Mouse (Mus musculus): Measurements from ENCODE around the gene Gm21987. TPM values are rescaled to one million over a fixed set of nuclear protein-coding genes. Genes with fewer than 3 reads are reported as not detected.

Gene Gm21987
- total and polyA plus RNA-seq, 3 experiments, result 0.42 TPM; not detected in 2

- TF ChIP-seq E2F4 (IDR thresholded peaks at IDR 0.05; ENCODE audit: insufficient replicate concordance, low read depth, low read length) (0 out of 2 replicates have a peak, but pooled peaks have one; percentile 12), USF2 (conservative IDR thresholded peaks at IDR 0.05; ENCODE audit: low read depth, low read length) (no peak), ELF1 (IDR thresholded peaks at IDR 0.05; ENCODE audit: low read depth, low read length) (peak; percentile 84), HCFC1 (IDR thresholded peaks at IDR 0.05; ENCODE audit: low read depth, low read length) (peak; percentile 42; the same call in 1 of the 2 replicates), KAT2A (IDR thresholded peaks at IDR 0.05; ENCODE audit: insufficient replicate concordance, low read length) (0 out of 2 replicates have a peak, but pooled peaks have one; percentile 53), TBP (conservative IDR thresholded peaks at IDR 0.05; ENCODE audit: low read depth, low read length) (peak; percentile 85), PAX5 (IDR thresholded peaks at IDR 0.05; ENCODE audit: low read length) (no peak), SIN3A (IDR thresholded peaks at IDR 0.05; ENCODE audit: low read length) (peak; percentile 92; the same call in 1 of the 2 replicates), JUND (conservative IDR thresholded peaks at IDR 0.05; ENCODE audit: low read depth, low read length) (peak; percentile 95), GABPA (IDR thresholded peaks at IDR 0.05; ENCODE audit: insufficient replicate concordance, low read depth, low read length) (no peak), ZNF384 (IDR thresholded peaks at IDR 0.05; ENCODE audit: low read depth, low read length) (no peak), MAX (IDR thresholded peaks at IDR 0.05; ENCODE audit: low read length) (peak; percentile 96), MXI1 (IDR thresholded peaks at IDR 0.05; ENCODE audit: low read depth, low read length) (peak; percentile 90), CHD2 (IDR thresholded peaks at IDR 0.05; ENCODE audit: low read length) (peak; percentile 86; the same call in 1 of the 2 replicates), ZMIZ1 (IDR thresholded peaks at IDR 0.05; ENCODE audit: low read depth, low read length) (peak; percentile 79)
These were observed 59.9 kb downstream of the Gm21987 start (continued) for GRCm38 (mm10) chr16:38406708-38407107.

DNA sequence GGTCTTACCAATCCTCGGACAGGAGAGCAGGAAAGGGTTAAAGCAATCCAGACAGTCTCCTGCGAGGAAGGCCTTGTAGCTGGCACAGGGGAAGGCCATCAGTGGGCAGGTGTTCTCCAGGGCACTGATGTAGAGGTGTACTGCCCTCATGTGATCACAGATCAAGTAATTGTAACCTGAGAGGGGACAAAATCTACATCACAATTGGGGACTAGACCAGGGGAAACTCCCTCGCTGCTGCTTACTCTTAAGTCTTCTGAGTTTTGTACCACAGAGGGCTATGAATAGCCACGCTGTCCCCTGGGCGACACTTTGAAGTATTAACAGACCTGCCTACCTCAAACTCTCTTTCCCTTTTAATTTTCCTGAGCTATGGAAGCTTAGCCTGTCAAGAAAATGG lies 60.7 kb downstream of the Gm21987 start:
- peaks cover 0 to 2% of the 10 kb centered on the region in 2 experiments for H3K36me3 ChIP-seq (replicated peaks in 1 of 2; ENCODE audit: control insufficient read depth in 1 of 2, insufficient read depth in 1 of 2, low read length in 1 of 2)
- H3K4me1 ChIP-seq (ENCODE audit: control insufficient read depth in 1 of 2, insufficient read depth in 2 of 2), result peaks cover 54 to 93% of the 10 kb centered on the region in 2 experiments
- peak overlapping the region; percentile 58; the same call in 1 of the 2 replicates for H3K9ac ChIP-seq (ENCODE audit: insufficient read depth, low read depth)
- no peaks in the 10 kb centered on the region for H3K27me3 ChIP-seq (replicated peaks)
- peak overlapping the region; percentile 23 to 42 (median 27) for H3K4me3 ChIP-seq (replicated peaks in 1 of 3; ENCODE audit: low read depth in 2 of 3, low read length in 2 of 3, poor library complexity in 1 of 3)
- in situ Hi-C loops (cut with MboI; ENCODE audit: low pct_ligation_motif_present, low pct_unique_long_range_greater_than_20kb, low sequenced_read_pairs) (loop anchor here (5.0 kb wide), 1 partner anchor 45 kb away; the partner anchor contains the start of gene Adprh), dilution Hi-C loops (cut with MboI; ENCODE audit: extremely low pct_ligation_motif_present, extremely low pct_unique_long_range_greater_than_20kb, low sequenced_read_pairs) (no loop called here)
- H3K79me2 ChIP-seq (replicated peaks; ENCODE audit: control insufficient read depth, extremely low read depth, insufficient read depth, poor library complexity, severe bottlenecking), result peaks cover 5% of the 10 kb centered on the region; the same call in 1 of the 2 replicates
- peak overlapping the region; percentile 98 for H3K27ac ChIP-seq (ENCODE audit: insufficient read depth, low read depth)
- peak; percentile 97 for DNase-seq (ENCODE audit: extremely low read depth)
- no peaks in the 10 kb centered on the region for H3K9me3 ChIP-seq (replicated peaks; ENCODE audit: low read length)
- H3K4me2 ChIP-seq (ENCODE audit: insufficient read depth, low read depth, poor library complexity, severe bottlenecking), result peak overlapping the region; percentile 91
- TF ChIP-seq ZKSCAN1 (IDR thresholded peaks at IDR 0.05; ENCODE audit: borderline replicate concordance, low read depth, low read length), result no peak
- peak; percentile 86; the same call in 1 of the 2 replicates for TF ChIP-seq CHD1 (IDR thresholded peaks at IDR 0.05; ENCODE audit: low read depth, low read length)
- peak; percentile 97 for TF ChIP-seq EP300 (IDR thresholded peaks at IDR 0.05; ENCODE audit: low read length)
- peak; percentile 97 for TF ChIP-seq MYC (IDR thresholded peaks at IDR 0.05; ENCODE audit: low read depth, low read length)
- TF ChIP-seq USF1 (IDR thresholded peaks at IDR 0.05; ENCODE audit: low read depth, low read length), result peak; percentile 80
- no peak for TF ChIP-seq E2F4 (IDR thresholded peaks at IDR 0.05; ENCODE audit: insufficient replicate concordance, low read depth, low read length)
- TF ChIP-seq ZMIZ1 (IDR thresholded peaks at IDR 0.05; ENCODE audit: low read depth, low read length), result peak; percentile 46; the same call in 1 of the 2 replicates
- no peak; the same call in 1 of the 2 replicates for TF ChIP-seq ZNF384 (IDR thresholded peaks at IDR 0.05; ENCODE audit: low read depth, low read length)
- no peak for TF ChIP-seq GABPA (IDR thresholded peaks at IDR 0.05; ENCODE audit: insufficient replicate concordance, low read depth, low read length)
- peak; percentile 28 for TF ChIP-seq HCFC1 (IDR thresholded peaks at IDR 0.05; ENCODE audit: low read depth, low read length)
- no peak for TF ChIP-seq KAT2A (IDR thresholded peaks at IDR 0.05; ENCODE audit: insufficient replicate concordance, low read length)
- peak; percentile 79 for TF ChIP-seq RAD21 (IDR thresholded peaks at IDR 0.05; ENCODE audit: low read depth, low read length)
- peak; percentile 58; the same call in 1 of the 2 replicates for TF ChIP-seq TBP (conservative IDR thresholded peaks at IDR 0.05; ENCODE audit: low read depth, low read length)
- peak; percentile 71; the same call in 1 of the 2 replicates for TF ChIP-seq MXI1 (IDR thresholded peaks at IDR 0.05; ENCODE audit: low read depth, low read length)
- peak; percentile 92 for TF ChIP-seq IRF4 (IDR thresholded peaks at IDR 0.05; ENCODE audit: low read depth, low read length)
- TF ChIP-seq NRF1 (IDR thresholded peaks at IDR 0.05; ENCODE audit: low read depth, low read length), result peak; percentile 31; the same call in 1 of the 2 replicates
- peak; percentile 54; the same call in 1 of the 2 replicates for TF ChIP-seq ZC3H11A (IDR thresholded peaks at IDR 0.05; ENCODE audit: low read depth, low read length)
- peak; percentile 97 for TF ChIP-seq TCF12 (IDR thresholded peaks at IDR 0.05; ENCODE audit: low read depth, low read length)
- peak; percentile 98 for TF ChIP-seq ETS1 (conservative IDR thresholded peaks at IDR 0.05; ENCODE audit: low read depth, low read length)
- TF ChIP-seq CHD2 (IDR thresholded peaks at IDR 0.05; ENCODE audit: low read length), result peak; percentile 83
- TF ChIP-seq NELFE (IDR thresholded peaks at IDR 0.05; ENCODE audit: low read depth, low read length), result peak; percentile 37; the same call in 1 of the 2 replicates
- peak; percentile 99 for TF ChIP-seq MEF2A (IDR thresholded peaks at IDR 0.05; ENCODE audit: borderline replicate concordance, low read depth, low read length)
- peak; percentile 96 for TF ChIP-seq SIN3A (IDR thresholded peaks at IDR 0.05; ENCODE audit: low read length)
- peak; percentile 70 for TF ChIP-seq USF2 (conservative IDR thresholded peaks at IDR 0.05; ENCODE audit: low read depth, low read length)
- peak; percentile 83 for TF ChIP-seq RCOR1 (conservative IDR thresholded peaks at IDR 0.05; ENCODE audit: low read depth, low read length)
- peak; percentile 95; the same call in 1 of the 2 replicates for TF ChIP-seq MAX (IDR thresholded peaks at IDR 0.05; ENCODE audit: low read length)
- peak; percentile 45; the same call in 1 of the 2 replicates for TF ChIP-seq ELF1 (IDR thresholded peaks at IDR 0.05; ENCODE audit: low read depth, low read length)
- TF ChIP-seq JUN (IDR thresholded peaks at IDR 0.05; ENCODE audit: insufficient read depth, low read depth, low read length), result peak; percentile 75
- TF ChIP-seq CTCF (conservative IDR thresholded peaks at IDR 0.05 in 1 of 2, IDR thresholded peaks at IDR 0.05 in 1 of 2; ENCODE audit: low read depth in 2 of 2, low read length in 2 of 2), result peak in 1 of 2 experiments; percentile 67; a peak in 2 of 4 replicates
- TF ChIP-seq BHLHE40 (IDR thresholded peaks at IDR 0.05; ENCODE audit: low read depth, low read length), result peak; percentile 95
- TF ChIP-seq PAX5 (IDR thresholded peaks at IDR 0.05; ENCODE audit: low read length), result no peak

Data from CH12.LX (cell line).